Mouse (Mus musculus): ENCODE results near the gene Nid2.

GRCm38 (mm10) chr14:19735303-19735702, 15.8 kb upstream of the Nid2 start:
- no peak for TF ChIP-seq CTCF (IDR thresholded peaks at IDR 0.05; ENCODE audit: control insufficient read depth, insufficient read depth, insufficient replicate concordance, low read depth, low read length)
- TF ChIP-seq POLR2A (IDR thresholded peaks at IDR 0.05; ENCODE audit: control insufficient read depth, low read depth, low read length), result no peak
